Mouse (Mus musculus) frontal cortex, postnatal 14 days (tissue): ENCODE data around the gene Zfp982.
"Not testable (repeated sequence)": the region's sequence is repeated elsewhere in the genome, so short reads cannot be mapped to it uniquely, and the experiment has no call there.

Source experiments
- DNase-seq, 2 experiments: peaks; one replicate each; pipeline ENCODE4 v3.0.0; 2022; ENCODE audit warnings: low spot score in 2 of 2

The Zfp982 gene

DNA sequence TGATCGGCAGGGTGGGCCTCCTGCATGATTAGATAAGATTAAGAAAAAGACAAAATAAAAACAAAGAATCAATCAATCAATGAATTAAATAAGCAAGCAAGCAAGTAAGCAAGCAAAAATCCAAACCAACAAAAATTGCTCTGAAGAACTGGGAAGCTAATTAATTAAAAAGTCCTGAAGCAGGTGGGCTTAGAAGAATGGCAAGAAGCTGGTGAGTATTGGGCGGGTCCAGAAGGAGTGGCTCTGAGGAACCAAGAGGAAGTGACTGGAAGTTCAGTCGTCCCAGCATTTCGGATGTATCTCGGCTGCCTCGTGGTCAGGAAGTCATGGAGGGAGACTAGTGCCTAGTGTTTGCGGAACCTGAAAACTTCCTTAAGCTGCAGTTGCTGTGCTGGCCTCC, at the start of gene Zfp982:
Zfp982 (plus strand) TSS at position 301 of the 400 bp plus-strand sequence.
- DNase-seq = not testable (repeated sequence)

DNA sequence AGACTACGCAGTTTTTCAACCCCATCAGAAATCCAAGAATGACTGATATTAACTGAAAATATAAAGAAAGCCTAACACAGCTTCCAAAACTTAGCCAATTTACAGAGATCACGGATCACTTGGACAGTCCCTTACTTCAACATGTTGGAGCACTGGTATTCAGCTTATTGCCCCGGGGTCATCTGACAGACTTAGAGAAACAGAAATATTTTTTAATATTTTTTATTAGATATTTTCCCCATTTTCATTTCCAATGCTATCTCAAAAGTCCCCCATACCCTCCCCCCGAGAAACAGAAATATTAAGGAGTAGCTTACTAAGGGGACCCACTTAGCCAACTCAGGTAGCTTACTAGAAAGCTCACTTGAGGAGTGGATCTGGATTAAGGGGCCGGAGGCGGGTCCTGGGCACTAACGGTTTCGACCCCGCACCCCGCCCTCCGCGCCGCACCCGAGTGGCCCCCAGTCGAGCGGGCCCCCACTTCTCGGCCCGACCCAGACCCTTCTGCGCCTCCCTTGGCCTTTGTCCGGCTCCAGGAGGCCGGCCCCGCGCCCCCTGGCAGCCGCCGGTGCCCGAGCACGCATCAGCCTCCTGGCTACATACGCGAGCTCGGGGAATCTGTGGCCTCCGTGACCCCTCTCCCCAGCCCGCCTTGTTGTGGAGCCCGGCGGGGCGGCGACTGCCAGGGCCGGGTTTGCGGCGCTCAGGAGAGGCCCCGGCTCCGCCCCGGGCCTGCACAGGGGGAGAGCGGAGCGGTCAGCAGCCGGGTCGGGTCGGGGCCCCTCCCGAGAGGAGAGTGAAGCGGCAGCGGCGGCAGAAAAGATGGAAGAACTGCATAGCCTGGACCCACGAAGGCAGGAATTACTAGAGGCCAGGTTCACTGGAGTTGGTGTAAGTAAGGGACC, 49.3 kb upstream of the Zfp982 start:
- not testable (repeated sequence) for DNase-seq

DNA sequence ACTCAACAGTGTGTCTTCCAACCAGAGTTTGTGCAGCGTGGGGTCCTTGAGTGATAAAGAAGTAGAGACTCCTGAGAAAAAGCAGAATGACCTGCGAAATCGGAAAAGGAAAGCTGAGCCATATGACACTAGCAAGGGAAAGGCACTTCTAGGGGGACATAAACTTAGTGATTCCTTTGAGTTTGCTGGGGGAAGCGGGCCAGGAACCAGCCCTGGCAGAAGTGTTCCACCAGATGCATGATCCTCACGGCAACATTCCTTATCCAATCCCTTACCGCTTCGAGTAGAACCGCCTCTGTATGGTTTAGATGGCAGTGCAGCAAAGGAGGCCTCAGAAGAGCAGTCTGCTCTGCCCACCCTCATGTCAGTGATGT, 48.7 kb upstream of the Zfp982 start:
- DNase-seq = not testable (repeated sequence)

DNA sequence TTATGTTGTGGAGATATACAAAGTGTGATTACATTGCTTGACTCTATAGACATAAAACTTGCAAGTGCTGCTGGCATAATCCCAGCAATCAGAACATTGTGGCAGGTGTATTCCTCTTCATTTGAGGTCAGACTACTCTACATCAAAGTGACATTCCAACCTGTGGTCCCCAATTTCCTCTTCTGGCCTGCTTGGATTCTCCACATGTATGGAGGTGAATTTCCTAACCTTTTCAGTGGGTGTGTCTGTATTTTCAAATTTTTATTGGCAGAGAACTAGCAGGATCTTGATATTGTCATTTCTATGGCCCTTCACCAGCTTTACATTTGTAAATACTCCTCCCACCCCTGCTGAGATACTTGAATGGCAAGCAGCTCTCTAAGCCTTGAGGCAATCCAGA, 46.8 kb upstream of the Zfp982 start:
- DNase-seq = not testable (repeated sequence)

DNA sequence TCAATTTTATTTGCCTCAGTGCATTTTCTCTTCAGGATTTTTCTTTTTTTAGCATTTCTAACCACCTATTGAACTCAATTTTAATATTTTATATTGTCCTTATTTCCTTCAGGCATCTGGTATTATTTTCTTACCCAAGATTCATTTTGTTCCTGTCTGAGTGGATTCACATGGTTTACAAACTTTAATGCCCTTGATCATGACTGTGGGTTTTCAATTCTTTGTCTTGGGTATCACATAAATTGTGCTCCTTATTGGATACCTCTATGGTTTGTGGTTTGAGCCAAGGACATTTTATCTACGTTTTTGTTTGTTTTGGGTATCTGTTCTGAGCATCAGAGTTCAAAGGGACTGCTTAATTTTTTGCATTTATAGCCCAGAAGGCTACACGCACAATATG, 43.9 kb upstream of the Zfp982 start:
- DNase-seq = no peak

DNA sequence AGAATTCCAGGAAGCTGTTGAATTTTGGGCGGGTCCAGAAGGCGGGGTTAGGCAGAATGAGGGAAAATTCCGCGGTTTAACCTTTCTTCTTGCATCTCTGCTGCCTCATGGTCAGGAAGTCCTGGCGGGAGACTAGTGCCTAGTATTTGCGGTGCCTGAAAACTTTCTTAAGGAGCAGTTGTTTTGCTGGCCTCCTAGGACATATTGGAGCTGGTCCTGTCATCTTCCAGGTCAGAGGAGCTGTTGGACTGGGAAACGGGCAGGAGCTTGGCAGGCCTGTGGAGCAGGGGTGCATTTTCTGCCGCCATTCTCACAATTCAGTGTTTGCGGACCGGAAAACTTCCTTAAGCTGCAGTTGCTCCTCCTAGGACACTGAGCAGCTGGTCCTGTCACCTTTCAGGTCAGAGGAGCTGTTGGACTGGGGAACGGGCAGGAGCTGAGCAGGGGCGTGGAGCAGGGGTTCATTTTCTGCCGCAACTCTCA, 43.1 kb upstream of the Zfp982 start:
- DNase-seq = no peak

DNA sequence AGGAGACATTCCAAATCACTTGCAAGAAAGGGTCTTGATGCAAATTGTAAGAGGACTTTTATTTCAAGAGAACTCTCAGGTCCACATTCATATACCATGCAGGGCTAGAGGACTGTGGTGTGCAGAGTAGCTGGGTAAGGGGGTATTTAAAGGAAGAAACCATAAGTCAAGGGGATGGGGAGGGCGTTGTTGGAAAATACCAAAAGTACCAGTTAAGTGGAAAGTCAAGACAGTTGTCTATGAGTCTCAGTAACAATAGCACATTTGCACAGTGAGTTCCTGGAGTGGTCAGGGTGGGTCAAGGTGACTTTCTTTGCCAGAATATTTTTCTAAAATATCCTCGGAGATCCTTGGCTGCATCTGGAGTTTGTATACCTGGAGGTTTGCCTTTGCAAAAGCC, 42.2 kb upstream of the Zfp982 start:
- DNase-seq = not testable (repeated sequence)

DNA sequence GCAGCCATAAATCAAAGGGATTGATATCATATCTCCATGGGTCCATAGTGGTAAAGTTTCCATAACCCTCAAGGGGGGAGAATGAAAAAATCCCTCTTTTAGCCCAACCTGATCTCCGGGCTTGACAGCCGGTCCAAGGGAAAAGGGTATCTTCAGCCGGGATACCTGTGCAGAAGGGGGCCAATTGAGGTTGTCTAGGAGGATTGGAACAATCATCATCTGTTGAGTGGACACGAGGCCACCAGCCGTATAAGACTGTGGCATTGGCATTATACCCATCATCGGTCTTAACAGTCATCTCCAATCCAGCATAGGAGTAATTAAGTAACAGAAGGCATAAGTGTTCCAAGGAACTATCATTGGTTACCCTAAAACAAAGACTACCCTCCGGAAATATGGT, 25.0 kb upstream of the Zfp982 start:
- DNase-seq = not testable (repeated sequence)

DNA sequence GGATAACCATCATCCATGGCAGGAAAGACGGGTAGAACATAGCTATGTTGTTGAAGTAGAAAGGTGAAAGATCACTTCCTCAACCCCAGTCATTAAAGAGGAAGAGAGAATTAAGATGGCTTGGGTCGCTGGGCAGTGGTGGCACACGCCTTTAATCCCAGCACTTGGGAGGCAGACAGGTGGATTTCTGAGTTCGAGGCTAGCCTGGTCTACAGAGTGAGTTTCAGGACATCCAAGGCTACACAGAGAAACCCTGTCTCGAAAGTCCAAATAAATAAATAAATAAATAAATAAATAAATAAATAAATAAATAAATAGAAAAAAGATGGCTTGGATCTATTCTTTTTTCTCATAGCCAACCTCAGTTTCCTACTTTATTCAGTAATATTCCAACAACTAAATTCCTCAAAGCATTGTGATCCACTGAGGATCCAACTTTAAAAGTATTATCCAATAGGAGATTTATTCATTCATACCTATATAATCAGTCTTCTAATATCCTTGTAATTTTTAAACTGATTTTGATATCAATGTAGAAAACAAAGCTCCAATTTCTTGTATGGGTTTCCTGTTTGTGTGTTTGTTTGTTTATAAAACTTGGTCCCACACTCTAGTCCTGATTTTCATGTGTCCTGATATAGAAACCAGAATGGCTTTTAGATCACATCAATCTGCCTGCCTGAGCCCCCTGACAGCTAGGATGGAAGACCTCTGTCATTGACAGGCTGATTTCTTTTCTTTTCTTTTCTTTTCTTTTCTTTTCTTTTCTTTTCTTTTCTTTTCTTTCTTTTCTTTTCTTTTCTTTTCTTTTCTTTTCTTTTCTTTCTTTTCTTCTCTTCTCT, 6.8 kb downstream of the Zfp982 start:
- DNase-seq = not testable (repeated sequence)

DNA sequence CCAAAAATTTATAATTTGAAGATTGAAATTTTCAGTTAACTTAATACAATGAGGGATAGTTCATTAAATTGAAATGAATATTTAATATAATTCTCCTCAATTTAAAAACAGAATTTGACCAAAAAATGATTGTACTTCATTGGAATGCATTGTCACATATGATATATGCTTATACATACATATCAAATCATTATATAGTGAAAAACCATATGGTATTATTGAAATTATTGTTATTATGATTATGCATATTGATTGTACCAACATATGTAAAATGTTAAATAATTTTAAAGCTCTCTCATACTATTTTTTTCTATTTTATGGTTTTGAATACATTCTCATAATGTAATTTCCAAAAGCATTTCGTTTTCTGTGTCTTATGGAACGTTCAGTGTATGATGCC, 17.0 kb downstream of the Zfp982 start:
- DNase-seq = no peak

DNA sequence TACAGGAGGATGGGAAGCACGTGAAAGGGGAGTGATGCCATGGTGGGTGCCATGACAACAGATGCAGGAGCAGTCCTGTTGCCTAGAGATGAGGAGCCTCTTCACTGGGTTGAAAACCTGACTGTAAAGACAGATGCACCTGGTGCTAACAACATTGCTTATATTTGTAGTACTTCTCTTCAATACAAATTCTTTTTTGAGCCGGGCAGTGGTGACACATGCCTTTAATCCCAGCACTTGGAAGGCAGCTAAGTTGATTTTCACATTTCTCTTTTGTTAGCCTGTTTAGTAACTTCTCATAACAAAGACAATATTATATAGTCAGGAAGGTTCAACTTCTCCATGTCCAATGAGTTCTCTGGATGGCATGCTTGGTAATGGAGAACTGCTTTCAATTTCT, 26.8 kb downstream of the Zfp982 start:
- DNase-seq = no peak

DNA sequence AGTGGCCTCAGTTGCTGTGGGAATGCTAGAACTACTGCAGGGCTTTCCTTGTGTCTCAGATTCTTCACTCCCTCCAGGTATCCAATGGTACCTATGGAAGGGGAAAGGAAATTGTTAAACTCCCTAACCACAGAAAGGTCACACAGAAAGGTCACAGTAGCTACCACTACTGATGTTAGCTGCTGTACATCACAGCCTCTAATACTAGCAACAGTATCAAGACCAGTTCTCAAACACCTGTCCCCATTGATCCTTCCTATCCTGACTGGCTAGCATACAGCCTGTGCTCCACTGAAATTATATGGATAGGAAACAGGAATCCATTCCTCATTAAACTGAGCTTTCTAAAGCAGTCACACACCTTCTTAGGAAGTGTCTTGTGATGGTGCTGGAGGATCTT, 27.9 kb downstream of the Zfp982 start:
- no peak for DNase-seq

DNA sequence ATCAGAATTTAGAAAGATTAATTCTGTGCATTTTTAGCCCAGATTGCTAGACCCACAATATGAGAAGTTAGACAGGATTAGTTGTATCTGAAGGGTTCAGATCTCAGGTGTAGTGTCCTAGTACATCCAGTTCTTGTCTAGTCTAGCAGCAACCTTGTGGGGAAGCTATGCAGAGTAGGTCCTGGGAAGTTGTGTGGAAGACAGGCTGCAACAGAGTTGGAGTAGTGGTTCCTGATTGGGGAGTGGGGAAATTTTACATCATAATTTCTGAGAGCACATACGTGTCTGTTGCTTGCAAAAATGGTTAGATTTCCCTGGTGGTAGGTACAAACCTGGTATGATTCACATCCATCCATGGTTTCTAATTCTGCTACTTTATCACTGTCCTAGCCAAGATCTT, 32.9 kb downstream of the Zfp982 start:
- no peak for DNase-seq

DNA sequence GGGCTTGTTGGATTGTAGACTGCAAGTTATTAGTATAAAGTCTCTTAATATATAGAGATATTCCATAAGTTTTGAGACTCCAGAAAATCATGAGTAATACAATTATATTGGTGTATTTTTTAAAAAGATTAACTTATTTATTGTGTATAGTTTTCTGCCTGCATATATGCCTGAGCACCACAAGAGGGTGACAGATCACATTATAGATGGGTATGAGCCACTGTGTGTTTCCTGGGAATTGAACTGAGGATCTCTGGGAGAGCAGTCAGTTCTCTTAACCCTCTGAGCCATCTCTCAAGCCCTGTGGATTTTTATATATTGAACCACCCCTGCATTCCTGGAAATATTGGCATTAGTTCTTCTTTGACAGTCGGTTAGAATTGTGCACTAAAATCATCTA, 38.1 kb downstream of the Zfp982 start:
- no peak for DNase-seq

DNA sequence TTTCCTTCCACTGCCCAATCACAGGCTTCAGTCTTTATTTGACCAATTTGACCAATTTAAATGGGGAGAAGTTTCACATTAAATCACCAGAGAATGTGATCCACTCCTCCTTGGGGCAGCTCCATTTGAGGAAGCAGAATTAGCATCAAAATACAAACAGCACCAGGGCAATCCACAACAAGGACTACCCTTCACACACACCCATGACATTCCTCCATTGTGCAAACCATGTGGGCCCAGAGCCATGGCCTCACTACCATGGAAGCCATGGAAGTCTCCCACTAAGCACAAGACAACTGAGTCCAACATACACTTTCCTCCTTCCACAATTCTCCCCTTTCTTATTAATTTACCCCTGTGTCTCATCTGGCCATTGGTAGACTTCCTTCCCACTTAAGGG, 43.7 kb downstream of the Zfp982 start:
- not testable (repeated sequence) for DNase-seq

DNA sequence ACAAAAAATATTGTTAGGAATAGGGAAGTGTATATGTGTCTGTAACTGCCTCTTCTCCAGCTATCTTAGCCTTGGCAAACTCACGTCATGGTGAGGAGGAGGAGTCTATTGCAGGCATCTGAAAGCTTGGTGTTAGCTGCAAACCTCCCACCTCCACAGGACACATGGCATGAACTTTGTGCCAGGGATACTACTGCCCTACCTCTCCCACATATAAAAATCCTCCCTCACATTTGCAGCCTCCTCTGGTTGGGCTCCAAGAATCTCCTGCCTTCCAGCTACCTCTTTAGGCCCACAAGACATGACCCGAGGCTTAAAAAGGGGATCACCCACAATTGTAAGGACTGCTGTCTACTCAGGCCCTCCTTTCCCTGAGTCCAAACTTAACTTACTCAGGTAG, 45.5 kb downstream of the Zfp982 start:
- no peak for DNase-seq

DNA sequence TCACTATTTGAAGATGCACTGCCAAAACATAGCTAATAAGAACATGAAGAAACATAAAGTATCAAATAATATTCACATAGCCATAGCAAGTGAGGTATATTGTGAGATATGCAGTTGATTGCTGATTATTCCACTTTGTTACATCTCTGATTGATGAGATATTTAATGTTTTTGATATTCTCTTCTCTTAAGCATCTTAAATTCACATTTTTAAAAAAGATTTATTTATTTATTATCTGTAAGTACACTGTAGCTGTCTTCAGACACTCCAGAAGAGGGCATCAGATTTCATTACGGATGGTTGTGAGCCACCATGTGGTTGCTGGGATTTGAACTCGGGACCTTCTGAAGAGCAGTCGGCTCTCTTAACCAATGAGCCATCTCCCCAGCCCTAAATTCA, 47.7 kb downstream of the Zfp982 start, which contains the start of gene Gm16503:
Gm16503 (plus strand) TSS at position 301 of the 400 bp plus-strand sequence.
- not testable (repeated sequence) for DNase-seq

DNA sequence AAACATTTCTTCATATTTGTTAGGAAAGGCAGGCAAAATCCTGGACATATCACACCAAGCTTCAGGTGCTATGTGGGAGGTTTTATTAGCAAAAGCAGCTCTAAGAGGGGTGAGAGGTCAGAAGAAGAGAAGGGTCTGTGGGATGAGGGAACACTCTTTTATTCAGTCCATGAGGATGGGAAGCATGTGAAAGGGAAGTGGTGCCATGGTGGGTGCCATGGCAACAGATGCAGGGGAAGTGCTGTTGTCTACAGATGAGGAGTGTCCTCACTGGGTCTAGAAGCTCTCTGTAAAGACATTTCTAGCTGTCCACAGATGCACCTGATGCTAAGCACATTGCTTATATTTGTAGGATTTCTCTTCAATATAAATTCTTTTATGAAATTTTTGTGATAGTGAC, 48.9 kb downstream of the Zfp982 start:
- DNase-seq = no peak

DNA sequence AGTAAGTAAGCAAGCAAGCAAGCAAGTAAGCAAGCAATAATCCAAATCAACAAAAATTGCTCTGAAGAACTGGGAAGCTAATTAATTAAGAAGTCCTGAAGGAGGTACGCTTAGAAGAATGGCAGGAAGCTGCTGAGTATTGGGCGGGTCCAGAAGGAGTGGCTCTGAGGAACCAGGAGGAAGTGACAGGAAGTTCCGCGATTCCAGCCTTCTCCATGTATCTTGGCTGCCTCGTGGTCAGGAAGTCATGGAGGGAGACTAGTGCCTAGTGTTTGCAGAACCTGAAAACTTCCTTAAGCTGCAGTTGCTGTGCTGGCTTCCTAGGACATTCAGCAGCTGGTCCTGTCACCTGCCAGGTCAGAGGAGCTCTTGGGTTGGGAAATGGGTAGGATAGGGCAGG, 60.9 kb downstream of the Zfp982 start, which contains the start of gene Zfp985:
Zfp985 (plus strand) TSS at position 207 of the 400 bp plus-strand sequence.
- DNase-seq = not testable (repeated sequence)

DNA sequence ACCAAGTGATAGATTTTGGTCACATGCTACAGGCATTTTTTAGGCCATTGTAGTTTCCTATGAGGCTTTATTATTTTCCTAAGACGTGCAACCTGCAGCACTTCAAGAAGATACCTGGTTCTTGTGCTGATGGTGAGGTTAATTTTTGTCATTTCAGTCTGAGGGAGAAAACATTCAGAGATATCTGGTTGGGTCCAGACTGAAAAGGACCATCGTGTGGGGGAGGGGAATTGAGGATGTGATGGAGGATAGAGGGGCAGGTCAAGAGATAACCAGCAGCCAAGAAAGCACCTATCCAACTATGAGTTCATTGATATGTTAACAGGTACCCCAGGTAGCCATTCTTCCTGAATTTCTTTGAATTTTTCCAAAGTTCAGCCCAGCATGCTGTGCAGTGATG, 62.1 kb downstream of the Zfp982 start:
- DNase-seq = not testable (repeated sequence)

DNA sequence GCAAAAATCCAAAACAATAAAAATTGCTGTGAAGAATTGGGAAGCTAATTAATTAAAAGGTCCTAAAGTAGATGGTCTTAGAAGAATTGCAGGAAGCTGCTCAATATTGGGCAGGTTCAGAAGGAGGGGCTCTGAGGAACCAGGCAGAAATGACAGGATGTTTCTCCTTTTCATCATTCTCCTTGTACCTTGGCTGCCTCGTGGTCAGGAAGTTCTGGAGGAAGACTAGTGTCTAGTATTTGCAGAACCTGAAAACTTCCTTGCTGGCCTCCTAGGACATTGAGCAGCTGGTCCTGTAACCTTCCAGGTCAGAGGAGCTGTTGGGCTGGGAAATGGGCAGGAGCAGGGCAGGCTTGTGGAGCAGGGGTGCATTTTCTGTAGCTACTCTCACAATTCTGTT, 64.7 kb downstream of the Zfp982 start:
- not testable (repeated sequence) for DNase-seq

DNA sequence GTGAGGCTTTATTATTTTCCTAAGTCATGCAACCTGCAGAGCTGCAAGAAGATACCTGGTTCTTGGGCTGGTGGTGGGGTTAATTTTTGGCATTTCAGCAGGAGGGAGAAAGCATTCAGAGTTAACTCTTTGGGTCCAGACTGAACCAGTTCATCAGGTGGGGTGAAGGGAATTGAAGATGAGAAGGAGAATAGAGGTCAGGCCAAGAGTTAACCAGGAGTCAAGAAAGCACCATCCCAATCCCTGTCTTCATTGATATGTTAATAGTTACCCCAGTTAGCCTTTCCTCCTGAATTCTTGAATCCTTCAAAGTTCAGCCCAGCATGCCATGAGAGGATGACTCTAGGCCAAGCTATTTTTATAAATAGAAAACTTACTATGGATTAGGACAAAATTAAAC, 65.8 kb downstream of the Zfp982 start:
- not testable (repeated sequence) for DNase-seq
